Mouse (Mus musculus): ENCODE measurements around the gene Mus81. TPM values are rescaled to one million over a fixed set of nuclear protein-coding genes. Genes with fewer than 3 reads are reported as not detected.

Gene Mus81
- polyA plus RNA-seq, 1 experiment from 2014 or later: 42.5 TPM

DNA sequence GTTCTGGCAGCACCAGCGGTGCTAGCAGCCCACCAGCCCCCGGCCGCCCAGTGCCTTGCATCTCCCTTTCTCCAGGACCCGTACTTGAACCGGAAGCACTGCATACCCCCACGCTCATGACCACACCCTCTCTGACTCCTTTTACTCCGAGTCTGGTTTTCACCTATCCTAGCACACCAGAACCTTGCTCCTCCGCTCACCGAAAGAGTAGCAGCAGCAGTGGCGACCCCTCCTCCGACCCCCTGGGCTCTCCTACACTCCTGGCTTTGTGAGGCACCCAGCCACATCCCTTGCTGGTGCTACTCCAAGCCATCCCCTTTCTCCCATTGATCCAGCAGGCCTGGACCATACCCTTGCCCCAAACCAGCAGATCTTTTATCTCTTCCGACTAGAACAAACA lies 33.2 kb downstream of the Mus81 start:
- peak overlapping the region; percentile 99 for H3K4me2 ChIP-seq
- H3K4me3 ChIP-seq: peak overlapping the region; percentile 74; the same call in 1 of the 2 replicates
- peaks cover 19% of the 10 kb centered on the region for H3K27me3 ChIP-seq
- H3K4me1 ChIP-seq: peaks cover 30% of the 10 kb centered on the region
- no peak for ATAC-seq (ENCODE audit: insufficient number of reproducible peaks, insufficient read depth, low FRiP score, low TSS enrichment, low read depth)
- H3K36me3 ChIP-seq: peaks cover 13% of the 10 kb centered on the region; the same call in 1 of the 2 replicates
- H3K9ac ChIP-seq: peak overlapping the region; percentile 61; the same call in 1 of the 2 replicates
- no peak overlapping the region for H3K27ac ChIP-seq
- H3K9me3 ChIP-seq: no peaks in the 10 kb centered on the region
- WGBS: 73% methylated on average over 12 of the region's 12 CpGs

DNA sequence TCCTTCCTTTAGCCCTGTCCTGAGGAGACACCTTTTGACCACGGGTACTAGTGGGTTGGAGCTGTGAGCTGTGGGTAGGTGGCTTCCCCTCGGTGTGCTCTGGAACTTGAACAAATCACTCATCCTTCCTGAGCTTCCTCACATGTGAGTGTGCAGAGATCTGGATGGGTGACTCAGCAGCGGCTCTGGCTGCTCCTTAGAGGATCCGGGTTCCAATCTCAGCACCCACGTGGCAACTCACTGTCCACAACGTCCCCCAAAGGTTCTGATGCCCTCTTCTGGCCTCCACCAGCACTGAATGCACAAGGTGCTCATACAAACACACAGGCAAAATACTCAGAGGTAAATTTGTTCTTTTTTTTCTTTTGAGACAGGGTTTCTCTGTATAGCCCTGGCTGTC lies 36.4 kb downstream of the Mus81 start:
- ATAC-seq (ENCODE audit: insufficient number of reproducible peaks, insufficient read depth, low FRiP score, low TSS enrichment, low read depth): no peak
- 74% methylated on average over 6 of the region's 6 CpGs for WGBS
- H3K4me2 ChIP-seq: no peak overlapping the region
- no peak overlapping the region for H3K4me3 ChIP-seq
- no peaks in the 10 kb centered on the region for H3K9me3 ChIP-seq
- peaks cover 13% of the 10 kb centered on the region; the same call in 1 of the 2 replicates for H3K36me3 ChIP-seq
- peaks cover 45% of the 10 kb centered on the region for H3K27me3 ChIP-seq
- no peak overlapping the region for H3K9ac ChIP-seq
- H3K4me1 ChIP-seq: peaks cover 35% of the 10 kb centered on the region
- H3K27ac ChIP-seq: no peak overlapping the region

DNA sequence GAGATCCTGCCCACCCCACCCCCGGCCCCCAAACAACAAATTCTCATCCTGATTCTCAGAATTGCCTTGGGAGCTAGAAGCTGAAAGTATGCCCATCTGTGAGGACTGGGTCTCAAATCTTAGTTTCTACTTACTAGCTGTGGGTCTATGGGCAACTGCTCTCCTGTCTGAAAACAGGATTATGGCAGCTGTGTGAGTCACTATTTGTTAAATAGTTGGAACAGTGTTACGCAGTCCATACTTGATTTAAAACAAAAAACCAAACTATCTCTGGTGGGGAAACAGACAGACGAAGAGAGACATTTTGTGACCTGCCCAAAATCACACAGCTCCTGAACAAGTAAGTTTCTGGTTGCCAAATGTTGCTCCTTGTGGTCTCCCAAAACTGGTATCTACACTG lies 38.5 kb downstream of the Mus81 start:
- Histone ChIP-seq H3K27ac (no peak overlapping the region), H3K4me1 (peaks cover 18% of the 10 kb centered on the region), H3K27me3 (peaks cover 57% of the 10 kb centered on the region), H3K36me3 (peaks cover 11% of the 10 kb centered on the region; the same call in 1 of the 2 replicates), H3K4me2 (no peak overlapping the region), H3K9me3 (no peaks in the 10 kb centered on the region), H3K4me3 (no peak overlapping the region), H3K9ac (no peak overlapping the region)
- 83% methylated on average over 3 of the region's 3 CpGs for WGBS
- ATAC-seq (ENCODE audit: insufficient number of reproducible peaks, insufficient read depth, low FRiP score, low TSS enrichment, low read depth): no peak

DNA sequence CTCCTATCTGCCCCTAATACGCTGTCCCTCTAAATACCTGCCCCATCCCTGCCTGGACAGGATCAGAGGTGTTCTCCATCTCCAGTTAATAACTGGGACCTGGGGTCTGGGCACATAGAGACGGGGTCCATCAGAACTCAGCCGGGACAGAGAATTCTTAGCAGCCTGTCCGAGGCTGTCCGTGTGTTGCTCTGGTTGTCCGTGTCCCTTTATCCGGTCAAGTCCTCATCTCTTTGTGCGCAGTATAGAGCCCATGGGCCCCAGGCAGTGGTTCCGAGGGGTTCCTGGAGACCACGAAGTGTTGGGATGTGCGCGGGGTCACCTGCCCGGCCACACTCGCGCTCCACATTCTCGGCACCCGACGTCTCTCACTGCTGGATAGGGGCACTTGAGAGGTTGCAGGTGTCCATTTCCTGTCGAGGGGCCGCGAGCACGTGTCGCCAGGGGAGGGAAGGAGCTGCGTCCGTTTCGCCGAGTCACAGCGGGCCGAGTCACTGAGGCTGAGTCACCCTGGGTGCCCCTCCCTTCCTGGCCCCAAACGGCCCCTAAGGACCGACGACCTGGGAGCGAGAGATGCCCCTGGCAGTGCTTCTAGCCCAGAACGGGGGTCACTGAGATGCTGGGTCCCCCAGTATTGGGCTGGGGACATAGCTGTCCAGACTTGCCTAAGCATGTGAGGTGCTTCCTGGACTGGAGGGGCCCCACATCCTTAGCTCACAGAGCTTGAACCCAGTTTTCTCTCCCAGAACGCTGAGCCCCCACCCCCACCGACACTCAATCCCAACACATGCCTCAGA lies 39.6 kb downstream of the Mus81 start:
- H3K36me3 ChIP-seq: no peaks in the 10 kb centered on the region
- peaks cover 17% of the 10 kb centered on the region for H3K4me1 ChIP-seq
- 7% methylated on average over 36 of the region's 36 CpGs for WGBS
- H3K4me2 ChIP-seq: peak overlapping the region; percentile 96
- H3K27me3 ChIP-seq: peaks cover 59% of the 10 kb centered on the region
- no peak overlapping the region for H3K27ac ChIP-seq
- H3K4me3 ChIP-seq: peak overlapping the region; percentile 54
- peak overlapping the region; percentile 66; the same call in 1 of the 2 replicates for H3K9ac ChIP-seq
- no peaks in the 10 kb centered on the region for H3K9me3 ChIP-seq
- no peak for ATAC-seq (ENCODE audit: insufficient number of reproducible peaks, insufficient read depth, low FRiP score, low TSS enrichment, low read depth)

DNA sequence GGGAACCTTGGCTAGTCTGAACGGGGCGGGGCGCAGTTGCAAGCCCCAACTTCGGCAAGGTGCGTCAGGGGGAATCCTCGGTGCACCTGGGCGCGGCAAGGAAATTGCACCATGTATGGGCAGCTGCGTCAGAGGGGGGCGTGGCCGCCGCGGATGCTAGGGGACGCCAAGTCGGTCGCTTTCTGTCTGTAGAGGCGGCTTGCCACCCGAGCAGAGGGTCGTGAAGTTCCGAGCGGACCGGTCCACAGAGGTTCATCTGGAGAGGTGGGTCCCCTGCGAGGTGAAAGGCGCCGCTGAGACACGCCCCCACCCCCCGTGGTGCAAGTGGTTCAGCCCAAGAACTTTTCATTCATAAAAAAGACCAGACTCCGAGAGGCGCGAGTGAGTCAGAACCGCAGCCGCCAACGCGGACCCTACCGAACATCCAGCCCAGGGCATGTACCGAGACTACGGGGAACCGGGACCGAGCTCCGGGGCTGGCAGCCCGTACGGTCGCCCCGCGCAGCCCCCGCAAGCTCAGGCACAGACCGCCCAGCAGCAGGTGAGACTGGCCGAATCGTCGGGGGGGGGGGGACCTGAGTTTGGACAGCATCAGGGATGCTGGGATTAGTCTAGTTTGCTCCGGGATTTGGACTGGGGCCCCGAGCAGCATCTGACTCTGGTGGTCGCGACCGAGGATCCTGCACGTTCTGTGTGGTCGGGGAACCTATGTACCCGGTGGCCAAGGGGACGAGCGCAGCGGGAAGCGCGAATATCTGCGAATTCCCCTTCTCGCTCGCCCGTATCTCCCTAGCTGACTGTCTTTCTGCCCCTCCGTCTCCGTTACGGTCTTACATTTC lies 40.5 kb downstream of the Mus81 start, which contains the start of gene Fosl1:
Gene Fosl1, plus strand, starts transcription at position 33 of the 839 bp plus-strand sequence.
- Histone ChIP-seq H3K4me1 (peaks cover 17% of the 10 kb centered on the region), H3K9ac (peak within 1 kb of the TSS; percentile 66), H3K27me3 (peaks cover 59% of the 10 kb centered on the region), H3K4me3 (peak within 1 kb of the TSS; percentile 54), H3K9me3 (no peaks in the 10 kb centered on the region), H3K36me3 (no peaks in the 10 kb centered on the region), H3K4me2 (peak within 1 kb of the TSS; percentile 96), H3K27ac (no peak within 1 kb of the TSS)
- peak; percentile 72 for ATAC-seq (ENCODE audit: insufficient number of reproducible peaks, insufficient read depth, low FRiP score, low TSS enrichment, low read depth)
- under 1% methylated on average over 70 of the region's 70 CpGs for WGBS

DNA sequence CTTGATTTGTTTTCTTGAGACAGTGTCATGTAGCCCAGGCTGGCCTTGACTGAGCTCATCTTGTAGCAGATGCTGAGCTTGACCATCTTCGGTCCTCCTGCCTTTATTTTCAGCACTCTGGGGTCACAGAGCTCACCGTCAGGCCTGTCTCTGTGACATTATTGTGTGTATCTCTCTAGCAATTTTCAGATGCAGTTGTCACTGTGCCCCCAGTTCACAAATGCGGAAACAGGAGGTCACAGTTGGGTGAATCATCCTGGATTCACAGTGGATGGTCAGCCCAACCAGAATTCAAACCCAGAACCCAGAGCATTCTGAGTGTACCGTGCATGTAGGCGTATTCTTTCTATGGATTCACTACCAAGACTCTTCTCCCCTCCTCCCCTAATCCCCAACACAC lies 42.5 kb downstream of the Mus81 start:
- no peak for ATAC-seq (ENCODE audit: insufficient number of reproducible peaks, insufficient read depth, low FRiP score, low TSS enrichment, low read depth)
- Histone ChIP-seq H3K4me3 (no peak overlapping the region), H3K27me3 (peaks cover 54% of the 10 kb centered on the region), H3K4me1 (peaks cover 17% of the 10 kb centered on the region), H3K27ac (no peak overlapping the region), H3K4me2 (no peak overlapping the region), H3K9me3 (no peaks in the 10 kb centered on the region), H3K9ac (no peak overlapping the region), H3K36me3 (no peaks in the 10 kb centered on the region)
- WGBS: 92% methylated on average over 5 of the region's 5 CpGs

DNA sequence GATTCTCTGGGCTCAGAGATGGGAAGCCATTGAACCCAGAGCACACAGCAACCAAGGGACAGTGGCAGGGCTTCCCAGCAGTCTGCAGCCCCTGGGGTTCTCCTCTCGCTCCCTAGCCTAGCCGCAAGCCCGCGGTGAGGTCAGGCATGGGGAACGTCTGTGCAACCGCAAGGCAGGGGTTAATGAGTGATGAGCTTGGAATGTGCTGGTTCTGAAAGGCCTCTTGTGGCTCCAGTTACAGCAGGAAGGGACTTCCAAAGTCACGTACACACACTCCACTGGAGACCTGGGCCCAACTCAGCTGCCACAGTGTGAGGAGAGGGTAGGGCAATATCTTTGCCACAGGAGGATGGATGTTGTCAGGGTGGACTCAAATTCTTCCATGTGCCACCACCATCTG lies 43.2 kb downstream of the Mus81 start:
- H3K27me3 ChIP-seq: peaks cover 46% of the 10 kb centered on the region
- WGBS: 25% methylated on average over 7 of the region's 7 CpGs
- no peaks in the 10 kb centered on the region for H3K9me3 ChIP-seq
- peak overlapping the region; percentile 36; the same call in 1 of the 2 replicates for H3K9ac ChIP-seq
- H3K36me3 ChIP-seq: no peaks in the 10 kb centered on the region
- ATAC-seq (ENCODE audit: insufficient number of reproducible peaks, insufficient read depth, low FRiP score, low TSS enrichment, low read depth): no peak
- H3K4me1 ChIP-seq: peaks cover 17% of the 10 kb centered on the region
- no peak overlapping the region for H3K27ac ChIP-seq
- no peak overlapping the region for H3K4me3 ChIP-seq
- no peak overlapping the region for H3K4me2 ChIP-seq

DNA sequence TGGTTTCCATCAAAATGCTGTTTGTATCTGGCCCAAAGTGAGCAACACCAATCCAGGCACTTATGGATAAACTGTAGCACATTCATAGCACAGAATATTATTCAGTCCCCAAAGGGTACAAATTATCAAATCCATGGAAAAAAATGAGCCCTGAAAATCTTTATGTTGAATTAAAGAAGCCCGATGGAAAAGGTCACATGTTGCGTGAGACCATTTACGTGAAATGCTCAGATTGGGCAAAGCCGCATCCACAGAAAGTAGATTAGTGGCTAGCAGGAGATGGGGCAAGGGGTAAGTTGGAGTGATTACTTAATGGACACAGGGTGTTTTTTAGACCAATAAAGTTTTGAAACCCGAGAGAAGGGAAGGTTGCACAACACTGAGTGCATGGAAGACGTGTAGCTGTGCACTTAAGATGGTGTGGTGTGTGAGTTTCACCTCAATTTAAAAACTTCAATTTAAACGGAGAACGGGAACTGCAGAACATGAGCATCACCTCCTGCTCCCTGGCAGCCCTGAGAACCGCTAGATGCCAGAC lies 43.8 kb downstream of the Mus81 start:
- H3K4me1 ChIP-seq: peaks cover 17% of the 10 kb centered on the region
- WGBS: 64% methylated on average over 9 of the region's 9 CpGs
- H3K9ac ChIP-seq: peak overlapping the region; percentile 36; the same call in 1 of the 2 replicates
- no peak for ATAC-seq (ENCODE audit: insufficient number of reproducible peaks, insufficient read depth, low FRiP score, low TSS enrichment, low read depth)
- H3K36me3 ChIP-seq: no peaks in the 10 kb centered on the region
- peaks cover 41% of the 10 kb centered on the region for H3K27me3 ChIP-seq
- H3K4me3 ChIP-seq: no peak overlapping the region
- no peak overlapping the region for H3K4me2 ChIP-seq
- H3K9me3 ChIP-seq: no peaks in the 10 kb centered on the region
- H3K27ac ChIP-seq: no peak overlapping the region

DNA sequence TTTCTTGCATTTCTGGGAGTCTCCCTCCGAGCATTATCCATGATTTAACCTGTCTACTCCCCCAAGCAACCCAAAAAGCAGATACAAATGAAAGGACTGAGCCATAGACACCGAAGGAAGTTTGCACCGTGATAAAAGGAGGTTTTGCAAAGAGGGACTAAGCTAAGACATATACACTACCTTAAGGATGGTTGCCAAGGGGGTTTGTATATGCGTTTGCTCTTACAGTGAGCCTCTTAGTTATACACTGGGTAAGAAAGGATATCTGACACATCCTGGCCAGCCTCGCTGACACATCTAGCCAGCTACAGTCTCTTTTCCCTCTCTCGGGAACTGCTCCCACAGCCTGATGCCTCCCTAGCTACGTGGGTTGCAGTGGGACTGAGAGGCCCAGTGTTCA lies 54.3 kb downstream of the Mus81 start:
- no peak for ATAC-seq (ENCODE audit: insufficient number of reproducible peaks, insufficient read depth, low FRiP score, low TSS enrichment, low read depth)
- Histone ChIP-seq H3K9me3 (no peaks in the 10 kb centered on the region), H3K27me3 (no peaks in the 10 kb centered on the region), H3K4me1 (peaks cover 19% of the 10 kb centered on the region), H3K4me2 (peak overlapping the region; percentile 72), H3K9ac (peak overlapping the region; percentile 68), H3K36me3 (0 out of 2 replicates have a peak, but pooled peaks cover 3% of the 10 kb centered on the region), H3K4me3 (peak overlapping the region; percentile 40), H3K27ac (peak overlapping the region; percentile 76; the same call in 1 of the 2 replicates)
- 62% methylated on average over 7 of the region's 7 CpGs for WGBS

DNA sequence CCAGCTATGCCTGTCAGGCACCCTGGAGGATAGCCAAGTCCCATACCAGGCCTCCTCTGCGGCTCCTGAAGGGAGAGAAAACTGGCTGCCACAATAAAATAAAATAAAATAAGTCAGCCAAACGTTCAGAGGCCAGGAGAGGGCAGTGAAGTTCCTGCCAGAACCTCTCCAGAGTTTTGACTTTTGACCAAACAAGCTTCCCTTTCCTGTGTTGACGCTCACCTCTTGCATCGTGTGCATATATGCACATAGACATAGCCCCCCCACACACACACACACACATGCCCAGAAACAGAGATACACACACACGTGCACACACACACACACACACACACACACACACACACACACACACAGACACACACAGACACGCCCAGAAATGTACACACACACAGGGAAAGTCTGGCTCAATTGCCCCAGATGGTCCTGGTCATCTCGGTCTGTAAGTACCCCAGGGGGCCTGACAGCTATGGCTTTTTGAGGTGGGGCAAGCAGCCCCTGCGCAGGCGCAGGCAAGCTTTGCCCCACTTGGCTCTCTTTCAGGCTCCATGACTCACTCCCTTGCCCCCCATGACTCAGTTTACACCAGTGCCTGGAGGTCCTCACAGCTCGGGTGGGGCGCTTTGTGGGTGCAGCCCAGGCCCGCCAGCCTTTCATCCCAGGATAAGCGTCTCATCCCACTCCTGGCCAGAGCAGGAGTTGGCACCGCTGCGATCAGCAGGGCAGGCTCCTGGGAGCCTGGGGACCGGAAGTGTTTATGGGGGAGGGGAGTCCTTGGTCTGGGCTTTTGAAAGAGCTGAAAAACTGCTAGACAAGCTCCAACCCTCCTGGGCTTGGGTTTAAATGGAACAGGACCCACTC lies 55.0 kb downstream of the Mus81 start:
- Histone ChIP-seq H3K4me1 (peaks cover 19% of the 10 kb centered on the region), H3K9me3 (no peaks in the 10 kb centered on the region), H3K9ac (peak overlapping the region; percentile 68), H3K27me3 (no peaks in the 10 kb centered on the region), H3K4me2 (peak overlapping the region; percentile 72), H3K4me3 (peak overlapping the region; percentile 40), H3K27ac (peak overlapping the region; percentile 76), H3K36me3 (peaks cover 6% of the 10 kb centered on the region; the same call in 1 of the 2 replicates)
- ATAC-seq (ENCODE audit: insufficient number of reproducible peaks, insufficient read depth, low FRiP score, low TSS enrichment, low read depth): peak; percentile 45; the same call in 1 of the 2 replicates
- WGBS: 7% methylated on average over 16 of the region's 16 CpGs

Measured in embryonic facial prominence, embryonic 13.5 days (tissue).